Mouse (Mus musculus): Measurements from ENCODE around the gene Fxyd2. TPM values are rescaled to one million over a fixed set of nuclear protein-coding genes. Genes with fewer than 3 reads are reported as not detected.

The Fxyd2 gene
- total RNA-seq, 2 experiments from 2014 or later: 8.0 to 8.2 TPM

GRCm38 (mm10) chr9:45426456-45426855, 27.0 kb downstream of the Fxyd2 start, which contains the start of gene Dscaml1:
Dscaml1 (plus strand) TSS chr9:45426628.
- DNase-seq (ENCODE audit: low spot score in 2 of 2): no peak

GRCm38 (mm10) chr9:45429392-45429791, 29.9 kb downstream of the Fxyd2 start:
- no peak for DNase-seq (ENCODE audit: low spot score in 2 of 2)

DNA sequence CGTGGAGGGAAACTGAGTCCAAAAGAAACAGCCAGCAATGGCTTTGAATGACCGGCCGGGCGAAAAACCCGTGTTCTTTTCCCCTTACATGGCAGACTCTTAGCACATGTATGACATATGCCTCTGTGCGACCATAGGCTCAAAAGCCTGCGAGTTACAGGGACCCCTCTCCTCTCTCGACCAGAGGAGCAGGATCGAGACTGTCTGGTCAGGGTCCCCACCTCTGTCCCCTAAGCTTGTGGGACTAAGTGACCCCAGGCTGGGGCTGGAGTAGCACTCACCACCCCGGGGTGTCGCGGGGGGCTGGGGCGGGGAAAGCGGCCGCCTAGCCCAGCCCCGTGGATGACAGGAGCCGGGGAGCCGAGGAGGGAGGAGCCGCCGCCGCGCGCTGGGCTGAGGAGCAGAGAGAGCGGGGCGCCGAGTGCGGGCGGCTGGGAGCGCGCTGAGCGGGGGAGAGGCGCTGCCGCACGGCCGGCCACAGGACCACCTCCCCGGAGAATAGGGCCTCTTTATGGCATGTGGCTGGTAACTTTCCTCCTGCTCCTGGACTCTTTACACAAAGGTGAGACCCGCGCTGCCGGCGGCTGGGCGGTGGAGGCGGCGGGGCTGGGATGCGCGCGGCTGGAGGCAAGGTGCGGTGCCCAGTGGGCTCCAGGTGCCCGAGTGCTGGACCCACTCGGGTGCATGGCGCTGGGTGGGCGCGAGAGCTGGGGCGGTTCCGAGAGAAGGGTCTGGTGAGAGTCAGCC, 30.7 kb downstream of the Fxyd2 start:
- peak; percentile 64 to 70 for DNase-seq (ENCODE audit: low spot score in 2 of 2)

GRCm38 (mm10) chr9:45430698-45430959, 31.2 kb downstream of the Fxyd2 start:
- DNase-seq (ENCODE audit: low spot score in 2 of 2): no peak

GRCm38 (mm10) chr9:45431150-45431549, 31.7 kb downstream of the Fxyd2 start:
- no peak for DNase-seq (ENCODE audit: low spot score in 2 of 2)

GRCm38 (mm10) chr9:45432639-45433038, 33.2 kb downstream of the Fxyd2 start:
- DNase-seq (ENCODE audit: low spot score in 2 of 2): peak; percentile 27 to 65

GRCm38 (mm10) chr9:45433119-45433518, 33.6 kb downstream of the Fxyd2 start:
- DNase-seq (ENCODE audit: low spot score in 2 of 2): no peak

- DNase-seq (ENCODE audit: low spot score in 2 of 2): peak; percentile 25 to 64
These were observed 34.7 kb downstream of the Fxyd2 start for GRCm38 (mm10) chr9:45434171-45434570.

GRCm38 (mm10) chr9:45439025-45439424, 39.6 kb downstream of the Fxyd2 start:
- DNase-seq (ENCODE audit: low spot score in 2 of 2): no peak

- no peak for DNase-seq (ENCODE audit: low spot score in 2 of 2)
These were observed 40.8 kb downstream of the Fxyd2 start for GRCm38 (mm10) chr9:45440083-45440784.

DNA sequence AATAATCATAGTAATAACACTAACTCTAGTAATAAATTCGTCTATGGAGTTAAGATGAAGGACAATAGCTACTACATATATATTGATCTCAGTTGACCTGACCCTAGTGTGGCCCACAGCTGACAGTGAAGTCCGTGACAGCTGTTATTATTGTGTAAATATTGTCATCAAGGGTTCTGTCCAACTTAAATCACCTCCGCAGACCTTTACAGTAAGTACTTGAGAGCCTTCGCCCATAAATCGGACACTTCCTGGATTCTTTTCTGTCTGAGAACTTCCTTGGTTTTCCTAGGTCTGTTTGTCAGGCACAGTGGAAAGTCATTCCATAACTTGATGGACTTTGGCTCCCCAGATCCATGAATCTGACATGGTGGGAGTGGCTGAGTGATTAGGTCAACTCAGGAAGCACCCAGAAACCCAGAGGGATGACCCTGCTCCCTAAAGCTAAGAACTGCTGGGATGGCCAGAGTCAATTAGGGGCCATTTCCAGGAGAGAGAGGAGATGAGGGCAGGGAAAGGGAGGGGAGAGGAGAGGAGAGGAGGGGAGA, 44.9 kb downstream of the Fxyd2 start:
- DNase-seq (ENCODE audit: low spot score in 2 of 2): no peak

DNA sequence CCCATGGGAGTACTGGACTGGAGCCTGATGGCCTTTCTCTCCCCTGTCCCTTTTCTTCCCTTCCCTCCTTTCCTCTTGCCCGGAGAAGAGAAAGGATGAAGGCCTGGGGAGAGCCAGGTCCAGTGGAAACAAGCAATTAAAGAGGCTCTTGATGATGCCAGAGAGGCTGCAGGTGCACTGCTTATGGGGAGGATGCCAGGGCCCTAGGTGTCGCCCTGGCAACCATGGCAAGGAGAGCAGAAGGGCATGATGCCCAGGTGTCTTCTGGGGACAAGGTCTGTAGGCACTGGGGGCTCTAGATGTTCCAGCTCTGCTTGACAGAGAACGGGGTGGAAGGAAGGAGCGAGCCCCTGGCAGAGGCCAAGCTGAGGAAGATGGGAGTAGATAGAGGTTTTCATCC, 50.2 kb downstream of the Fxyd2 start:
- no peak for DNase-seq (ENCODE audit: low spot score in 2 of 2)

DNA sequence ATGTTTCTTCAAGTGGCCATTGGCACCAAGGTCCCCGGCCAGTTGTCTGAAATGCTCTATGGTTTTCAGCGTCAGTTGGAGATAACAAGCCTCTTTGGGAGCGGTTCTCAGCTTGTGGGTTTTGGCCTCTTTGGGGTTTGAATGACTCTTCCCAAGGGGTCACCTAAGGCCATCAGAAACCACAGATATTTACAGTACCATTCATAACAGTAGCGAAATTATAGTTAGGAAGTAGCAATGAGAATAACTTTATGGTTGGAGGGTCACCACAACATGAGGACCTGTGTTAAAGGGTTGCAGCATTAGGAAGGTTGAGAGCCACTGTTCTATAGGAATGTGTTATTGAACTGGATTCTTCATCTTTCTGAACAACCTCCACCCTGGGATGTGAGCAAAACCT, 51.9 kb downstream of the Fxyd2 start:
- DNase-seq (ENCODE audit: low spot score in 2 of 2): no peak

- no peak for DNase-seq (ENCODE audit: low spot score in 2 of 2)
These were observed 54.6 kb downstream of the Fxyd2 start for GRCm38 (mm10) chr9:45454032-45454431.

DNA sequence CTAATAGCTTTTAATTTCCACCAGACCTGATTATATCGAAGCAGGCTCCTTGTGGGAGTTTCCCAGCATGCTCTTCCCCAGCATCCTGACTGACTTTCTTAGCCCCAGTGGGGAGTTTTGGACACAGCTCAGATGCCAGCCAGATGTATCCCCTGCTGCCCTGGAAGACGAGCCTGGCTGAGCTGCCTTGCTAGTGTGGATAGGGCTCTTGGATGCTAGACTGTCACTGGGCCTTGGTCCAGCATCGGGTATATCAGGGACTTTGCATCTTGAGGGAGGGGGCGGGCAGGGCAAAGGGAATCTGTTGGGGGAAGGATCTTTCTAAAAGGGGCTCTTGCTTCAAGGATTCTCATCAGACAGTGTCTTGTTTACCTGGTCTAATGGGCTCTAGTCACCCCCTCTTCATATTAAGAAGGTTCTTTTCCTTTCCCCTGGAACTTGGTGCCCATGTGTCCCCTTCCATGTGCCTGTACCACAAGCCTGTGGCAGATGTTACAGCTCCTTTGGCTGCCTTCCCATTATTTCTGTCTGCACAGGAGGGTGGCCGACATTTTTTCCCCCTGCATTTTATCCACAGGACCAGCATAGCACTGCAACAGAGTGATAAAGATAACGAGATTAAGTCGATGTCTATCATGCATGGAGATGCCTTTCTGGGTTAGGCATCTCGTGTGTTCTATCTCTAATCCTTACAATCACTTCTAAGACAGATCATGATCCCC, 55.6 kb downstream of the Fxyd2 start:
- no peak for DNase-seq (ENCODE audit: low spot score in 2 of 2)

GRCm38 (mm10) chr9:45457200-45457599, 57.7 kb downstream of the Fxyd2 start:
- no peak for DNase-seq (ENCODE audit: low spot score in 2 of 2)

DNA sequence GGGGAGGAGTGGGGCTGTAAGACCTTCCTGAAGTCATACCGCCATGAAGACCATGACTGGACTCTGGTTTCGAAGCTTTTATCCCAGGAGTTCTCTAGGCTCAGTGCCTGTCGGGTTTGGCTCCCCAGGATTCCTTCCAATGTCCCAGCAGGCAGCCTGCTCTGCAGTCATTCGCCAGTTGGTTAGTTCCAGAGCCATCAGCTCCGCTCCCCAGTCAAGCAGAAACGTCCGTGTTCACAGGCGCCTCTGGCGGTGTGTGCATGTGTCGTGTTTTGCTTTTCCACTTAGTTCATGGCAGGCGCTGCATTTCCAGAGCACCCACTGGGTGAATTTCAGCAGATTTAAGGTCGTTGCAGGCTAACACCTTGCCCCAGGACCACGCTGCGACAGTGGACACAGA, 58.9 kb downstream of the Fxyd2 start:
- DNase-seq (ENCODE audit: low spot score in 2 of 2): no peak

Other genes starting within 250 kb of the Fxyd2 start
- gene BC049352, start 217.7 kb upstream of the Fxyd2 start, total RNA-seq (2021): 1 to 10 TPM in 1 of 2 experiments, under 1 TPM in 1; 0.84 to 1.3 TPM
- under 1 TPM in 1 of 2 experiments, not detected in 1; 0.28 TPM for gene Tmprss4, start 195.6 kb upstream of the Fxyd2 start, total RNA-seq (2021)
- 1 to 10 TPM; 2.6 to 3.4 TPM for gene Il10ra, start 130.5 kb upstream of the Fxyd2 start, total RNA-seq (2021)
- gene Tmprss13, start 80.6 kb upstream of the Fxyd2 start, total RNA-seq (2021): not detected
- gene Fxyd6, start 29.5 kb upstream of the Fxyd2 start, total RNA-seq (2021): 100 to 1,000 TPM in 1 of 2 experiments, 10 to 100 TPM in 1; 96.2 to 132 TPM
- 10 to 100 TPM; 47.7 to 48.3 TPM for gene Dscaml1, start 27.0 kb downstream of the Fxyd2 start, total RNA-seq (2021)

Data from left cerebral cortex, adult 18-20 months (tissue).